Mouse (Mus musculus) heart, embryonic 15.5 days (tissue): ENCODE measurements around the gene Chd6. TPM values are rescaled to one million over a fixed set of nuclear protein-coding genes. Genes with fewer than 3 reads are reported as not detected.

Experiments
- ATAC-seq: fragments of 200-750 bp; cut with Nextera tagmentation; replicated peaks from 2 replicates; pipeline ENCODE4 v1.8.0; 2017; ENCODE audit warnings: low read depth, moderate TSS enrichment; ENCODE audit not compliant: insufficient number of reproducible peaks, insufficient read depth, low FRiP score
- H3K27ac ChIP-seq: fragments of 300-500 bp; sonication (generic); 2 replicates; pipeline ENCODE4 v1.5.1; 2015; ENCODE audit warnings: mild to moderate bottlenecking, inconsistent platforms
- H3K27me3 ChIP-seq: fragments of 300-500 bp; sonication (generic); 2 replicates; pipeline ENCODE4 v1.6.1; 2015; ENCODE audit warnings: inconsistent platforms
- H3K36me3 ChIP-seq: fragments of 300-500 bp; sonication (generic); 2 replicates; pipeline ENCODE4 v1.6.1; 2015; ENCODE audit warnings: mild to moderate bottlenecking, inconsistent platforms
- H3K4me1 ChIP-seq: fragments of 300-500 bp; sonication (generic); replicated peaks from 2 replicates; pipeline ENCODE4 v1.6.1; 2015; ENCODE audit warnings: inconsistent platforms
- H3K4me2 ChIP-seq: fragments of 300-500 bp; sonication (generic); 2 replicates; pipeline ENCODE4 v1.6.1; 2015; ENCODE audit warnings: inconsistent platforms, mild to moderate bottlenecking, moderate library complexity
- H3K4me3 ChIP-seq: fragments of 300-500 bp; sonication (generic); 2 replicates; pipeline ENCODE4 v1.5.1; 2015; ENCODE audit warnings: mild to moderate bottlenecking, inconsistent platforms
- H3K9ac ChIP-seq: fragments of 300-500 bp; sonication (generic); 2 replicates; pipeline ENCODE4 v1.6.1; 2015; ENCODE audit warnings: mild to moderate bottlenecking, inconsistent platforms
- H3K9me3 ChIP-seq: fragments of 300-500 bp; sonication (generic); replicated peaks from 2 replicates; pipeline ENCODE4 v1.6.1; 2016; ENCODE audit warnings: inconsistent platforms
- WGBS: fragments of 180-500 bp; shearing (Covaris S2); methylation state at CpG from one replicate; pipeline ENCODE4 v1.1.7; 2015; ENCODE audit warnings: mixed read lengths; 5-methylcytosine and 5-hydroxymethylcytosine counted together
- polyA plus RNA-seq: library from polyadenylated mRNA; unstranded; fragments of >200 nt; fragmentation: Nextera tagmentation; extraction: Ambion mirVana; gene quantifications from 2 replicates; pipeline ENCODE4 v1.2.1, GENCODE M21; 2015

The Chd6 gene
- polyA plus RNA-seq, 1 experiment from 2014 or later: 17.1 TPM

DNA sequence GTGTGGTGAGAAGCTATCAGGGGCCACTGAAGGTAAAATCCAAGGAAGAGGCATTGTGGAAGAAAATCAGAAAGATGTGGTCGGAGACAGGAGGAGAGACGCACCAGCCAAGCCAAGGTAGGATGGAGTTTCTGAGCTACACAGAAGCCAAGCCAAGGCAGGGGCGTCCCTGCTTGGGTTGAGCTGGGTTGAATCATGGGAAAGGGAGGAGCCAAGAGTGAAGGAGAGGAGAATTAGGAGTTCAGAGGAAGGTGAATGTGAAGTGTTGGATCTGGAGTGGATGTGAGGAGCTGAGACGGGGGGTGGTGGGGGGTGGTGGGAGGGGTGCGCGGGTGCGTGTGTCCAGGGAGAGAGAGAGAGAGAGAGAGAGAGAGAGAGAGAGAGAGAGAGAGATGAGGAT lies 187.6 kb downstream of the Chd6 start:
- H3K27ac ChIP-seq: no peak overlapping the region
- no peaks in the 10 kb centered on the region for H3K9me3 ChIP-seq
- H3K9ac ChIP-seq: no peak overlapping the region
- no peaks in the 10 kb centered on the region for H3K36me3 ChIP-seq
- peaks cover 2% of the 10 kb centered on the region; the same call in 1 of the 2 replicates for H3K4me1 ChIP-seq
- H3K4me2 ChIP-seq: no peak overlapping the region
- H3K27me3 ChIP-seq: no peaks in the 10 kb centered on the region; the same call in 1 of the 2 replicates
- 53% methylated on average over 7 of the region's 7 CpGs for WGBS
- no peak overlapping the region for H3K4me3 ChIP-seq
- no peak for ATAC-seq

DNA sequence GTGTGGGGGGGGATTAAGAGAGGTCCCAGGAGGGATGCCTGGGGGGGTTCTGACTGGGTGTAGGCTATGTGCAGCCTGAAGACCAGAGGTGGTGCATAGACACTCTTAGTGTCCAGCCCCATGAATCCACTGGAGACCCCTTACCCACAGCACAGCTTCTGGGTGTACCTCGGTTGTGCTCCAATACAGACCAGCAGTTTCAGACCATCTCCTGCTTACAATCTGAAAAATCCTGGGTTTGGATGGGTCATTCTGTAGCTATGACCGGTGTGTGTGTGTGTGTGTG lies 190.0 kb downstream of the Chd6 start:
- H3K4me3 ChIP-seq: no peak overlapping the region
- no peak overlapping the region for H3K4me2 ChIP-seq
- peaks cover 19% of the 10 kb centered on the region for H3K4me1 ChIP-seq
- no peak overlapping the region for H3K9ac ChIP-seq
- no peak overlapping the region for H3K27ac ChIP-seq
- no peaks in the 10 kb centered on the region for H3K9me3 ChIP-seq
- WGBS: 79% methylated on average over 2 of the region's 2 CpGs
- no peaks in the 10 kb centered on the region for H3K36me3 ChIP-seq
- no peak for ATAC-seq
- peaks cover 19% of the 10 kb centered on the region for H3K27me3 ChIP-seq

DNA sequence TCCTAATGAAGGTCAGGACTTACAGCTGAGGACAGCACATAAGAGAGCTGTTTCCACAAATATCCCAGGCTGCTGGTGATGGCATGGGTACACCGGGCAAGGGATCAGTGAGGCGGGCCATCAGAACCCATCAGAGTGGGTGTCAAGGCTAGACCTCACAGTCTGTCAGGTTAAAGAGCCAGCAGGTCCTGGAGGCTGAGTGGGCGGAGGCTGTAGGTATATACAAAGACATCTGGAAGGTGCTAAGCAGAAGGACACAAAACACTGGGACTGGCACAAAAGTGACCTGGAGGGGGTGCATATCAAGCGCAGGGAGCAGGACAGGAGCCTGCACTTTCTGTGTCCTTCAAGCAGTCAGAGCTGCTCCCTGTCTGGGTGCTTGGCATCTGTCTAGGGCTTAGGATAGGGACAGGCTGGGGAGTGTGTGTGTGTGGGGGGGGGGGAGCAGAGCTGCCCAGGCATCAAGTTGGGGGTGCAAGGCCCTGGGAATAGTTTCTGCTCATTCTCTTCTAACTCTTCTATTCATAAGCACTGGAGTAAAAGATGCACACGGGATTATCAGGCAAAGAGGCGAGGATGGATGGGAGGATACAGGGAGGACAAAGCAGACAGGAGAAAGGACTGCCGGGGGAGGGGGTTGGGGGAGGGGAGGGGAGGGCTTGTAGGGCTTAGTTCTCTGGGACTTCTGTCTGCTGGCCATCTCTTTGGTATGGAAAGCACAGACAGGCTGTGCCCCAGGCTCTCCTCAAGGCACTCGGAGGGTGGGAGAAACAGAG lies 190.5 kb downstream of the Chd6 start:
- Histone ChIP-seq H3K36me3 (no peaks in the 10 kb centered on the region), H3K9ac (no peak overlapping the region), H3K4me3 (no peak overlapping the region), H3K9me3 (no peaks in the 10 kb centered on the region), H3K27me3 (peaks cover 24% of the 10 kb centered on the region), H3K4me1 (peaks cover 19% of the 10 kb centered on the region), H3K27ac (no peak overlapping the region), H3K4me2 (no peak overlapping the region)
- 52% methylated on average over 8 of the region's 8 CpGs for WGBS
- ATAC-seq: no peak

DNA sequence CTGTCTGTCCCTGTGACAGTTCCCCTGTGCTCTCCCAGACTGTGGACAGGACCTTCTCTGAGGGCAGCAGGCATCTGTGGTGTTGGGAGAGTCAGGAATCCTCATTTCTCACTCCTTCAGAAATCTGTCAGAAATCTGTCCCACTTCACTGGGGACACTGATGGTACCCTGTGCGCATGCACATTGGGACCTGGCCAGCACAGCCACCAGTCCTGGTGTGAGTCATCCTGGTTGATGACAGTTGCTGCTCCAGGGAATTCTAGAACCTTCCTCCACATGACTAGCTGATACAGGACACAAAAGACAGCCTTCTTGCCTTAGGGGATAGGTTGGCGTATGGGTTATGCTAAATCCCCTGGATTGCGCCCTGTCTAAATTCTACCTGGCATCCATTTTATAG lies 191.6 kb downstream of the Chd6 start:
- peaks cover 23% of the 10 kb centered on the region for H3K4me1 ChIP-seq
- H3K4me3 ChIP-seq: no peak overlapping the region
- no peak overlapping the region for H3K4me2 ChIP-seq
- H3K9me3 ChIP-seq: no peaks in the 10 kb centered on the region
- H3K27me3 ChIP-seq: peaks cover 34% of the 10 kb centered on the region
- no peak overlapping the region for H3K9ac ChIP-seq
- no peak for ATAC-seq
- no peaks in the 10 kb centered on the region for H3K36me3 ChIP-seq
- no peak overlapping the region for H3K27ac ChIP-seq
- WGBS: 73% methylated on average over 3 of the region's 3 CpGs

DNA sequence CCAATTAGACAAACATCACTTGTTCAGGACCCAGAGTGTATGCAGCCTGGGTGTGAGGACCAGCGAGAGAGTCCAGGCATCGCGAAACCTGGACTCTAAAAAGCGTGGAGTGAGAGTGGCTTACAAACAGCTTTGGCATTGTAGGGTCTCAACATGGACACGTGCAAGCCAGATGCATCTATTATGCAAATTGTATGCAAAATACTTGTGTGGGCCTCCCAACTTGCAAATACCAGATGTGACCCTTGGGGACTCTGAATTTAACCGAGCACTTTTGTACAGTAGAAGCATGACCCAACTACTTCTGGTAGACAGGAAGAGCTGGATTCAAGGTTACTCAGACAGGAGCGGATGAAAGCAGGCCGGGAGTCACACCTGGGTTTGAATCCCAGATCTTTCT lies 192.2 kb downstream of the Chd6 start:
- H3K27me3 ChIP-seq: peaks cover 40% of the 10 kb centered on the region
- peaks cover 29% of the 10 kb centered on the region for H3K4me1 ChIP-seq
- no peak overlapping the region for H3K9ac ChIP-seq
- no peak overlapping the region for H3K4me3 ChIP-seq
- no peak overlapping the region for H3K4me2 ChIP-seq
- WGBS: 85% methylated on average over 8 of the region's 8 CpGs
- no peaks in the 10 kb centered on the region for H3K36me3 ChIP-seq
- ATAC-seq: no peak
- H3K9me3 ChIP-seq: no peaks in the 10 kb centered on the region
- no peak overlapping the region for H3K27ac ChIP-seq

DNA sequence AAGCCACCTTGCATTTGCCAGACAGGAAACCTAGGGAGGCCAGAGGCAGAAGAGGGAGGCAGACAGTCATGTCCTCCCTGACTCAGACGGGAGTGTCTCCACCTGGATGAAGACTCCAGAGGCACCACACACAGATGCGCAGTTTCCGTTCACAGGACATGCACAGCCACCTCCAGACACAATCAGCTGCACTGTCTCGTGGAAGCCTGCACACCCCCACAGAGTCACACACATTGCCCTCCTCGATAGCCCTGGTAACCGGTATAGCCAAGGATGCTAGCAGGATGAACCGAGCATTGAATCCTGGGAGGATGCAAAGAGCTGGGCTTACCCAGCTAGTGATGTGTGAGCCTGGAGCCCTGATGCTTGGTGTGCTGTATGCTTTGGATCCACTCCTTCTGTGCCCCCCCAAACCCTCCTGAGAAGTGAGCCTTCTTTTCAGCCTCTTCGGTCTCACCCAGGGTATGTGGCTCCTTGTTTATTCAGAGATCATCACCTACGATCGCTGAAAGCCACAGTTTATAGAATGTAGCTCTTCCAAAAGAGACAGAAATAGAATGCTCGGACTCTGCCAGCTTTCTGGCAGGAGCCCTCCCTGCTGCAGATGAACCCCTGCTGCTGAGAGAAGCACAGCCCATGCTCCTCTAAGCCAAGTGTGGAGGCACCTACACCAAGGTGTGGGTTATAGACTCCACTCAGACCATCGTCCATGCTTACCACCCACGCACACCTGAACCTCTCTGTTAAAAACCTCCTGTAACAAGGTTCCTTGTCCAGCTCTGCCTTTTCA lies 192.9 kb downstream of the Chd6 start:
- peaks cover 33% of the 10 kb centered on the region for H3K4me1 ChIP-seq
- H3K27me3 ChIP-seq: peaks cover 47% of the 10 kb centered on the region
- ATAC-seq: no peak
- H3K9me3 ChIP-seq: no peaks in the 10 kb centered on the region
- no peak overlapping the region for H3K27ac ChIP-seq
- H3K4me3 ChIP-seq: no peak overlapping the region
- H3K36me3 ChIP-seq: no peaks in the 10 kb centered on the region
- 54% methylated on average over 13 of the region's 13 CpGs for WGBS
- no peak overlapping the region for H3K9ac ChIP-seq
- peak overlapping the region; percentile 32 for H3K4me2 ChIP-seq

DNA sequence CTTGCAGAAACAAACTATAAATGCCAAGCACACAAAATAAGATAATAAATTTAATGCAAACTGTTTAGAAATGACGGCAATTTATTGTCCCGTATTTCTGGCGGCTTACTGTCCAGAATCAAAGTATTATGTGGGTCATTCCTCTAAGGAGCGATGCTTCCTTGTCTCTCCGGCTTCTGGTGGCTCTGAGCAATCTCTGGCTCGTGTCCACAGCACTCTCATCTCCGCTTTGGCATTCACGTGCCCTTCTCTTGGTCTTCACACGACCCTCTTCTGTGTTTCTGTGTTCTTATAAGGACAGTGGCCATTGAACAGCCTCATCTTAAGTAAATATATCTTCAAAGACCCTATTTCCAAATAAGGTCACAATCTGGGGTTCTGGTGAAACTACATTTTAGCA lies 194.2 kb downstream of the Chd6 start:
- Histone ChIP-seq H3K27ac (no peak overlapping the region), H3K9ac (no peak overlapping the region), H3K27me3 (peaks cover 61% of the 10 kb centered on the region), H3K36me3 (no peaks in the 10 kb centered on the region), H3K9me3 (no peaks in the 10 kb centered on the region), H3K4me3 (no peak overlapping the region), H3K4me1 (peaks cover 33% of the 10 kb centered on the region), H3K4me2 (no peak overlapping the region)
- no peak for ATAC-seq
- WGBS: 75% methylated on average over 9 of the region's 9 CpGs

DNA sequence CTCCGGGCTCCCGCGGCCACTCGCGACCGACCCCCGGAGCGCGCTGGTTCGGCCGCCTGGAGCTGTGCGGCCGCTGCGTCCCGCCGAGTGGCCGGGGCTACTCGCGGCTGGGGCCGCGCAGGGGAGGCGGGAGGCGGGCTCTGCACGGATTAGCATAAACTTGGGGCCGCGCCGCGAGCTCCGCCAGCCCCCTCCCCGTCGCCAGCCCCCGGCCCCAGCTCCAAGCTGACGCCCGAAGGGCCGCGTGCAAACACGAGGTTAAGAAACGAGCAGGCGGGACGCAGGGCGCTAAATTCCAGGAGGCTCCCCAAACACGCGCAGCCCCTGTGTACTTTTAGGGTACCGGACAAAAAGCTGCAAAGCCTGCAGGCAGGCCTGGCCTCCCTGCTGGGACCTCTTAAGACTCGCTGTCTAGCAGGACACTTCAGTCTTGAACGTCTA lies 196.6 kb downstream of the Chd6 start, which contains the start of gene Emilin3:
TSS of gene Emilin3 (minus strand) at position 98 of the 441 bp plus-strand sequence.
- ATAC-seq: peak; percentile 53
- peak within 1 kb of the TSS; percentile 91 for H3K4me2 ChIP-seq
- peaks cover 85% of the 10 kb centered on the region for H3K27me3 ChIP-seq
- peaks cover 38% of the 10 kb centered on the region for H3K4me1 ChIP-seq
- H3K9me3 ChIP-seq: no peaks in the 10 kb centered on the region
- H3K9ac ChIP-seq: peak within 1 kb of the TSS; percentile 51
- peak within 1 kb of the TSS; percentile 56 for H3K4me3 ChIP-seq
- no peaks in the 10 kb centered on the region for H3K36me3 ChIP-seq
- H3K27ac ChIP-seq: no peak within 1 kb of the TSS
- WGBS: 2% methylated on average over 46 of the region's 46 CpGs

DNA sequence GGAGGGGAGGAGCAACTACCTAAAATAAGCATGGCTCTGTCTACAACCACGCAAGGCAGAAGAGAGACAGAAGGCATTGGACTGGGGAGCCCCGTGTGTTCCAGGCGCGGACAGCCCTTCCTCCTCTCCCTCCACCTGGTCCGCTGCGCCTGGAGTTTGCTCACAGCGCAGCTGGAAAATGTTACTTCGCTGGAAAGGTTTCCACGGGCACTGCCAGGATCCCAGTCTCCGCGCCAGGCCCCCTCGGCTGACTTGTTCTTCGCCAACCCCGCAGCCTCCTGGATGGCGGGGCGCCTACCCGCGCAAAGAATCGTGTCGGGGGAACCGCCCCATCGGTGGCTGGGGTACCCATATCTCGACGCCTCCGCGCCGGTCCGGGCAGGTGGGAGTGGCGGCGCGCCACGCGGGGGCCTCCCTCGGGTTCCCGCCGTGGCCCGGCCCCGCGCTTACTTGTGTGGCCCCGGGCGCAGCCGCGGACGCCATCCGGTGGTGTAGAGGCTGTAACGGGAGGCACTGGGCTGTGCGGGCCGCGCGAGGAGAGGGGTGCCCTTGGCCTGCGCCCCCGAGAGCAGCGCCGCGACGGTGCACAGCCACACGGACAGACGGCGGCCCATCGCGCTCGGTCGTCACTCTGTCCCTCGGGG lies 197.2 kb downstream of the Chd6 start:
- peak; percentile 38 for ATAC-seq
- H3K4me3 ChIP-seq: peak overlapping the region; percentile 56
- under 1% methylated on average over 62 of the region's 64 CpGs for WGBS

DNA sequence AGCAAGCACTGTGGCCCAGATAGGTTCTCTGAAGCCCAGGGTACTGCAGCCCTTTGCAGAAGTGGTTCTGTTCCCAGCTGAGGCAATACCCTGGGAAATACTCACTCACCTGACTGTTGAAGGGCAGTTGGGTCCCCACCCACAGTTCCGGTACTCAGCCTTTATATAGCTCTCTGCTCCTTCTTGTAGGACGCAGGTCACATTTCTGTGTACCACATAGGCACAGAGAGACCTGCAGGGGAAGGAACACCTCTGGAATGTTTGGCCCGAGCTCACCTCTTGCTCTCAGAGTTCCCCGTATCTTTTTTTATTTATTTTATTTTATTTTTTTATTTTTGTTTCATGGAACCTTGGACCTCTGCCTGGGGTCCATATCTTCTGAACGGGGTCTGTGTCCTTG lies 198.2 kb downstream of the Chd6 start:
- Histone ChIP-seq H3K9me3 (no peaks in the 10 kb centered on the region), H3K4me1 (peaks cover 29% of the 10 kb centered on the region), H3K27me3 (peaks cover 83% of the 10 kb centered on the region), H3K4me3 (no peak overlapping the region), H3K4me2 (no peak overlapping the region), H3K36me3 (no peaks in the 10 kb centered on the region), H3K27ac (no peak overlapping the region), H3K9ac (no peak overlapping the region)
- WGBS: 78% methylated on average over 5 of the region's 5 CpGs
- no peak for ATAC-seq

More for the DNA sequence above, 197.2 kb downstream of the Chd6 start:
- H3K9ac ChIP-seq: peak overlapping the region; percentile 51
- no peaks in the 10 kb centered on the region for H3K36me3 ChIP-seq
- H3K4me1 ChIP-seq: peaks cover 38% of the 10 kb centered on the region
- peak overlapping the region; percentile 91 for H3K4me2 ChIP-seq
- H3K9me3 ChIP-seq: no peaks in the 10 kb centered on the region
- H3K27me3 ChIP-seq: peaks cover 85% of the 10 kb centered on the region
- H3K27ac ChIP-seq: no peak overlapping the region

DNA sequence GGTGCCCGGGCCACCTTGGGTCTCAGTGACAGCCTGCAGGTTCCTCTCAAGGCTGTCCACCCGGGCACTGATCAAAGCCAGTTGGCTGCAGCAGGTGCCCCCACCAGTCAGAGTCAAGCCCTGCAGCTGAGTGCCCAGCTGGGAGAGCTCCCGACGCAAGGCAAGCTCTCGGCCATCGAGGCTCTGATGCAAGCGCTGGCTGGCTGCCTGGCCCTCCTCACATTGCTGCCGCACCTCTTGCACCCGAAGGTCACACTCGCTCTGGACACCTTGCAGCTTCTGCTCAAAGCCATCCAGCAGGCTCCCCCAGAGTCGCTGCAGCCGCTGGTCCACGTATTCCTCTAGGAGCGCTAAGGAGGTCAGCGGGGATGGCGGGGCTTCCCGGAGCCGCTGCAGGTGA lies 200.3 kb downstream of the Chd6 start:
- Histone ChIP-seq H3K4me3 (no peak overlapping the region), H3K9ac (no peak overlapping the region), H3K27ac (no peak overlapping the region), H3K4me2 (no peak overlapping the region), H3K36me3 (no peaks in the 10 kb centered on the region), H3K27me3 (peaks cover 63% of the 10 kb centered on the region), H3K9me3 (no peaks in the 10 kb centered on the region), H3K4me1 (peaks cover 19% of the 10 kb centered on the region)
- no peak for ATAC-seq
- 52% methylated on average over 18 of the region's 18 CpGs for WGBS
